Mouse (Mus musculus) gastrocnemius, adult 2 months (tissue): ENCODE data around the gene Dnttip1. TPM values are rescaled to one million over a fixed set of nuclear protein-coding genes. Genes with fewer than 3 reads are reported as not detected.
"Not testable (repeated sequence)": the region's sequence is repeated elsewhere in the genome, so short reads cannot be mapped to it uniquely, and the experiment has no call there.

ENCODE experiments used
- DNase-seq: peaks from one replicate; pipeline ENCODE4 v3.0.0; 2022
- H3K27ac ChIP-seq: fragments of 200-600 bp; 2 replicates; pipeline ENCODE4 v1.8.1; 2022; ENCODE audit warnings: mild to moderate bottlenecking
- H3K4me3 ChIP-seq: fragments of 200-600 bp; 2 replicates; pipeline ENCODE4 v1.8.1; 2022; ENCODE audit warnings: mild to moderate bottlenecking, moderate library complexity
- CTCF ChIP-seq: fragments of 200-600 bp; IDR thresholded peaks from 2 replicates; pipeline ENCODE4 v1.8.1; 2022; ENCODE audit warnings: antibody characterized with exemption, mild to moderate bottlenecking, moderate library complexity
- intact Hi-C: fragments of 180-260 bp; cut with DNase I; formaldehyde crosslinking; loops from one replicate; pipeline ENCODE4 v1.15.1; 2025
- total RNA-seq, 2 experiments: library from RNA; stranded (reverse); gene quantifications; 2 replicates each; pipeline ENCODE4 v1.2.3; 2021

The Dnttip1 gene
- total RNA-seq, 2 experiments from 2014 or later = 18.5 to 19.4 TPM

DNA sequence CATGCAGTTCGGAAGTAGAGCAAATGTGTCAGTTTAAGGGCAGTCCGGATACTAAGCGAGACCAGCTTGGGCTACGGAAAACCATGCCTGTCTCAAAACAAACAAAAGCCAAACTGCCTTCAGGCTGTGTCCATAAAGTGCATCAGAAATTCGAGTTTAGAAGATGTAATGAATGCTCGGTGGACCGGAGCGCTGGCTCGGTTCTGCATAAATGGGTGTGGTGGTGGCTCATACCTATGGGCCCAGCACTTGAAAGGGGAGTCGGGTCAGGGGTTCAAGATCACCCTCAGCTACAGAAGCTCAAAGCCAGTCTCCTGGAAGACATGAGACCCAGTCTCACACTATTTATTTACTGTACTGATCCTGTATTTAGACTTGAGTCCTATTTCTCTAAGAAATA lies 42.0 kb downstream of the Dnttip1 start:
- peak overlapping the region; percentile 90 for H3K4me3 ChIP-seq
- intact Hi-C loops = no loop called here
- TF ChIP-seq CTCF = no peak
- DNase-seq = no peak
- H3K27ac ChIP-seq = peak overlapping the region; percentile 98; the same call in 1 of the 2 replicates

DNA sequence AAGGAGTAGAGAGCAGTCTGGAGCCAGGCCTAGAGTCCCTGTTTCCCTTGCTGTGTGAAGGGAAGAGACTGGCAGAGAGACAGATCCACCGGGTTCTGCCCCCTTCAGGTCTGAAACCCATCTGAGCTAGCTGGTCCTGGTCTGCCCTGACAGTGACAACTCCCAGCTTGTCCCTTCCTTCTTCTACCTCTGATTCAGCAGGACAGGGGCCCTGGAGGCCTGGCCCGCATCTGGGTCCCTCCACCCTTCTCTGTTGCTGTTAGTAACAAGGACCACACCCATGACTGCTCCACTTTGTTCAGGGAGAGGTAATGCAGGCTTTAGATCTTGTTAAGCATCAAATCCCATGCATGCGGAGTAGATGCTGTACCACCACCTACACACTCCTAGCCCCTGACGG lies 42.6 kb downstream of the Dnttip1 start:
- DNase-seq = peak; percentile 42
- peak overlapping the region; percentile 90; the same call in 1 of the 2 replicates for H3K4me3 ChIP-seq
- H3K27ac ChIP-seq = peak overlapping the region; percentile 55; the same call in 1 of the 2 replicates
- no peak for TF ChIP-seq CTCF
- intact Hi-C loops = no loop called here

GRCm38 (mm10) chr2:164790451-164790850 lies 44.7 kb downstream of the Dnttip1 start:
- TF ChIP-seq CTCF = no peak
- peak; percentile 68 for DNase-seq
- Histone ChIP-seq H3K4me3 (no peak overlapping the region), H3K27ac (peak overlapping the region; percentile 59)
- intact Hi-C loops = no loop called here

DNA sequence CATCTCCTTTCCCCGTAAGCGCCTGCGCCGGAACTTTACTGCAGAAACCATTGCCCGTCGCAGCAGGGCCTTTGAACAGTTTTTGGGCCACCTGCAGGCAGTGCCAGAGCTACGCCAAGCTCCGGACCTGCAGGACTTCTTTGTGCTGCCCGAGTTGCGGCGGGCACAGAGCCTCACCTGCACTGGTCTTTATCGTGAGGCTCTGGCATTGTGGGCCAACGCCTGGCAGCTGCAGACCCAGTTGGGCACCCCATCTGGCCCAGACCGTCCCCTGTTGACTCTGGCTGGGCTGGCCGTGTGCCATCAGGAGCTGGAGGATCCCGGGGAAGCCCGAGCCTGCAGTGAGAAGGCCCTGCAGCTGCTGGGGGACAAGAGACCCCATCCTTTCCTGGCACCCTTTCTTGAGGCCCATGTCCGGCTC lies 46.1 kb downstream of the Dnttip1 start:
- DNase-seq = peak; percentile 39
- Histone ChIP-seq H3K27ac (peak overlapping the region; percentile 76; the same call in 1 of the 2 replicates), H3K4me3 (no peak overlapping the region)
- intact Hi-C loops = no loop called here
- no peak for TF ChIP-seq CTCF

GRCm38 (mm10) chr2:164792400-164793190 lies 46.8 kb downstream of the Dnttip1 start:
- TF ChIP-seq CTCF = no peak
- H3K4me3 ChIP-seq = no peak overlapping the region
- DNase-seq = no peak
- intact Hi-C loops = no loop called here
- peak overlapping the region; percentile 76 for H3K27ac ChIP-seq

- peak; percentile 80 for TF ChIP-seq CTCF
- Histone ChIP-seq H3K27ac (peak overlapping the region; percentile 76), H3K4me3 (peak overlapping the region; percentile 30)
- peak; percentile 75 for DNase-seq
- intact Hi-C loops = no loop called here
Measured at GRCm38 (mm10) chr2:164793236-164793635, 47.5 kb downstream of the Dnttip1 start.

DNA sequence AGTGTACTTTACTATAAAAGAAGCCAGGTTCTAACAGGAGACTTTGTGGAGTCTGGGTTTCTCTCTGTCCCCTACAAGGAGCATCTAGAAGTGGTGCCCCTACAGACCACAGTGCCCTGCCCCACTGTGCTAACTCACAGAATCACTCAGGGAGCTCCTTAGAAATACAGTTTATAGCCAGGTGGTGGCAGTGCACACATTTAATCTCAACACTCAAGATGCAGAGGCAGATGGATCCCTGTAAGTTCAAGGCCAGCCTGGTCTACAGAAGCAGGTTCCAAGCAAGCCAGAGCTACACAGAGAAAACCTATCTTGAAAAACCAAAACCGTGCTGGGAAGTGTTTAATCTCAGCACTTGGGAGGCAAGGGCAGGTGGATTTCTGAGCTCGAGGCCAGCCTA lies 48.0 kb downstream of the Dnttip1 start:
- TF ChIP-seq CTCF = peak; percentile 18; the same call in 1 of the 2 replicates
- Histone ChIP-seq H3K4me3 (peak overlapping the region; percentile 30), H3K27ac (peak overlapping the region; percentile 76)
- intact Hi-C loops = no loop called here
- peak; percentile 27 for DNase-seq

DNA sequence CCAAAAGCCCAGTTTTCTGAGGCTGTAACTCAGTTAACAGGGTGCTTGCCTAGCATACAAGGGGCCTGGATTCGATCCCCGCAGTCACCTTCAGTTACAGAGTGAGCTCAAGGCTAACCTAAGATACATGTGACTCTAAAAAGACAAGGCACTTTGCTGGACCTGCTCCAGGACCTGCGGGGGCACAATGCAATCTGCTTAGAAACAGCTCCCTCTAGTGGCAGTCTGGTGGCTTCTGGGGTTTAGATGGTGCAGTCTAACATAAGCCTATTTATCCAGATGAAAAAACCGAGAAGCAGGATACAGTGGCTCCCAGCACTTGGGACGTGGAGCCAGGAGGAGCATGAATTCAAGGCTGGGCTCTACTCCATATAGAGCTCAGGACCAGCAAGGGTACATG lies 48.5 kb downstream of the Dnttip1 start:
- Histone ChIP-seq H3K4me3 (no peak overlapping the region), H3K27ac (peak overlapping the region; percentile 76)
- peak; percentile 96 for TF ChIP-seq CTCF
- intact Hi-C loops = no loop called here
- DNase-seq = peak; percentile 91

- intact Hi-C loops = loop anchor here (5.0 kb wide), 1 partner anchor 44 kb away; no protein-coding TSS in a partner anchor
- no peak for DNase-seq
- H3K27ac ChIP-seq = no peak overlapping the region
- no peak overlapping the region for H3K4me3 ChIP-seq
- no peak for TF ChIP-seq CTCF
Measured at GRCm38 (mm10) chr2:164795868-164796267, 50.1 kb downstream of the Dnttip1 start.

GRCm38 (mm10) chr2:164798554-164798953 lies 52.8 kb downstream of the Dnttip1 start:
- H3K4me3 ChIP-seq, DNase-seq, H3K27ac ChIP-seq: not testable (repeated sequence)
- intact Hi-C loops = loop anchor here (2.0 to 5.0 kb wide), 2 partner anchors 46 to 120 kb away; no protein-coding TSS in a partner anchor
- peak; percentile 57 for TF ChIP-seq CTCF

DNA sequence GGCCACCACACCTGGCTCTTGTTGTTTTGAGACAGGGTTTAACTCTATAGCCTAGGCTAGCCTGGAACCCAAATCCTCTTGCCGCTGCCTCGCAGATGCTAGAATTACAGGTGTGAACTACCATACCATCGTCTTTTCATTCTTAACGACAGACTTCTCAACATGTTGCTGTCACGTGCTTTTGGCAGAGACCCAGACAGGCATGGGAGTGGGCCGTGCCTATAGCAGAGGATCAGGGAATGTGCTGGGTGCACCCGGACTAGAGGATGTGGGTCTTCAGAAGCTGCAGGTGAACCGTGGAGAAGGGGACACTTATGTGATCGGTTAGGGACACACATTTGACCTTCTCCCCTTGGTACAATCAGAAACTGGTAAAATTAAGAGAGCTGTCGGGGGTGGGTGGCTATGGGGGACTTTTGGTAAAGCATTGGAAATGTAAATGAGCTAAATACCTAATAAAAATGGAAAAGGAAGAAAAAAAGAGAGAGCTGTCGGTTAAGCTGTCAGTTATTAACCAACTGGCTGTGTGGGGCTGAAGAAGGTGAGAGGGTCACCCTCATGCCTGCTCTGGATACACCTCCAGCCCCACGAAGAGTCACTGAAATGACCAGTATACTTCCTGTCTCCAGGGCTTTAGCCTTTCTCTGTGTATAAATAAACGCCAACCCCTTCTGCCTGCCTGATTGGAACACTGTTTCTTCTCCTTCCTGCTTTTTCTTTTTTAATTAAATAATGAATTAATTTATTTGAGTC lies 54.6 kb downstream of the Dnttip1 start:
- DNase-seq = no peak
- intact Hi-C loops = no loop called here
- TF ChIP-seq CTCF = no peak
- H3K27ac ChIP-seq = no peak overlapping the region
- H3K4me3 ChIP-seq = no peak overlapping the region

DNA sequence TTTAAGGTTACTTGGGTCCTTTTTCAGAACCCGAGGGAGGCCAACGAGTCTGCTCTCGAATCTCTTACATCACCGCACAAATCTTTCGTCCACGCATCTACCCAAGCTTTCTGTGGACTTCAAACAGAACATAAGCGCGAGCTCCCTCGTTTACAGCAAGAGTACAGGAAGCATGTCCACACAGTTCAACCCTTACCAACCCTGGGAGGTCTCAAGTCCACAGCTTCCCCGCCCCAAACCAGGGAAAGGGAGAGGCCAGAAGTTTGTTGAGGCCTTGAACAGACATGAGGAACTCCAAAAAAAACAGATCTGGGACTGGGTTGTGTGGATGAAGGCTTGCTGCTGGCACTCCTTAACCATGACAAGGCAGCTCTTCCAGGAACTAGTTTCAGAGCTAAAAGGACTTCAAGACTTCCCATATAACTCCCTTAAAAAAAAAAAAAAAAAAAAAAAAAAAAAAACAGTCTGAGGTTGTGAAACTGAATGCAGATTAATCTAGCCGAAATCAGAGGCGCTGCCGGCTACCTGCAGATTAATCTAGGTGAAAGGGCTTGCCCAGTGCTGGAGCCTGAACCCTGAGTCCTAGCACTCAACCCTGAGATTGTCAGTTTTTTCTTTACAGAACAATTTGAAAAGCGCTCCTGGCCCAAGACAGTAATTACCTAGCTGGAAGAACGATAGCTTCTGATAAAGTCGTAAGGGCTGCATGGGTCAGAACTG lies 57.6 kb downstream of the Dnttip1 start:
- Histone ChIP-seq H3K27ac (peak overlapping the region; percentile 32; the same call in 1 of the 2 replicates), H3K4me3 (no peak overlapping the region)
- no peak for TF ChIP-seq CTCF
- intact Hi-C loops = no loop called here
- no peak for DNase-seq
